Mouse (Mus musculus): ENCODE results near the gene Ncoa7.

DNA sequence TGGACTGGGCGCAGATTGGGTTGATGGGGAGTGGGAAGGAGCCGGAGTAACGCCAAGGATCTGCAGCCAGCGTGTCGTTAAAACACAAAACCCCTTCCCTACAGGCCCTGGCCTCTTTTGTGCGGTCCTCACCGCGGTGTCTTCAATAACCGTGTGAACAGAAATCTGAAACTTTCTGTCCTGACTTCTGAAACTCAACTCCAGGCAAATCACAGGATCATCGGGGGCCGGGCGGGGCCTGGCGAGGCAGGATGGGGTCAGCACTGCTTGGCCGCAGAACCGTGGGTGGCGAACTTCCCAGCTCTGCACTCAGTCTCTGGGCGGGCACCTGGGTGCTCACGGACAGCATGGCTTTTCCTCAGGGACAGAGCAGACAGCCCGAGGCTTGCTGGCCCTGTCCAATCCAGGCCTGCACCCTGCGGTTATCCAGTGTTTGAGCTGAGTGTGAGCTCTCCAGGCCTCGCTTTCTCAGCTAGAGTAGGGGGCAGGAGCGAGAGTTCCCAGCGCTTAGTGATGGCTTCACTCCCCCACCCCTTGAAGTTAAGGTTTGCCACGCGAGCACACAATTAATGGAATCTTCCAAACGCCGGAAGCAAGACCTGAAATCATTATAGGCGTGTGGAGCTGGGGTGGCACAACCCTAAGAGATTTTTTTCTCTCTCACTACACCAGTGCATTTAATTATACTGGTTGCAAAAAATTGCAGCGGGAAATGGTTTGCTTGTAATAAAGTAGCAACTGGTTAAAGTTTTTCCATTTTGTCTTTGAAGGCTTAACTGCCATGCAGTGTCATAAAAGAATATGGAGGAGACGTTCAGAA, 41.3 kb upstream of the Ncoa7 start:
- TF ChIP-seq CTCF (IDR thresholded peaks at IDR 0.05; ENCODE audit: low read depth, low read length) (no peak), GATA1 (IDR thresholded peaks at IDR 0.05; ENCODE audit: borderline replicate concordance, low read length) (no peak)

All from G1E (cell line).